Mouse (Mus musculus) heart, adult 11 months (tissue): Measurements from ENCODE around the gene N4bp2l2.
A peak's percentile ranks its signal among the peaks of the same experiment; 100 is the strongest.
"Not testable (repeated sequence)": the region's sequence is repeated elsewhere in the genome, so short reads cannot be mapped to it uniquely, and the experiment has no call there.

ENCODE experiments used
- DNase-seq: peaks from one replicate; pipeline ENCODE4 v3.0.0; 2022

N4bp2l2 gene

DNA sequence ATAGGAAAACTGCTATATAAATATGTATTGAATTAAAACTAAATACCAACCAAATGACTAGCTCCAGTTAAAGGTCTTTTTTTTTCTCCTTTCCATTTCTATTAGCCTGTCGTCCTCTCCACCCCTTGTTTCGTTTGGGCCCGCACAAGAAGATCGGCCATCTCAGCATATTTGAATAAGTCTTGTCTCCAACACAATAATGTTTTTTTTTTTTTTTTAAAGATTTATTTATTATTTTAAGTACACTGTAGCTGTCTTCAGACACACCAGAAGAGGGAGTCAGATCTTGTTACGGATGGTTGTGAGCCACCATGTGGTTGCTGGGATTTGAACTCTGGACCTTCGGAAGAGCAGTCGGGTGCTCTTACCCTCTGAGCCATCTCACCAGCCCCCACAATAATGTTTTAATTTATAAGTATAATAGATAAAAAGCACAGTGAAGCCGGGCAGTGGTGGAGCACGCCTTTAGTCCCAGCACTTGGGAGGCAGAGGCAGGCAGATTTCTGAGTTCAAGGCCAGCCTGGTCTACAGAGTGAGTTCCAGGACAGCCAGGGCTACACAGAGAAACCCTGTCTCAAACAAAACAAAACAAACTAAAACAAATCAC, at the start of gene N4bp2l2:
Gene N4bp2l2 (minus strand): TSS at position 51 of the 607 bp plus-strand sequence.
- peak; percentile 43 for DNase-seq

DNA sequence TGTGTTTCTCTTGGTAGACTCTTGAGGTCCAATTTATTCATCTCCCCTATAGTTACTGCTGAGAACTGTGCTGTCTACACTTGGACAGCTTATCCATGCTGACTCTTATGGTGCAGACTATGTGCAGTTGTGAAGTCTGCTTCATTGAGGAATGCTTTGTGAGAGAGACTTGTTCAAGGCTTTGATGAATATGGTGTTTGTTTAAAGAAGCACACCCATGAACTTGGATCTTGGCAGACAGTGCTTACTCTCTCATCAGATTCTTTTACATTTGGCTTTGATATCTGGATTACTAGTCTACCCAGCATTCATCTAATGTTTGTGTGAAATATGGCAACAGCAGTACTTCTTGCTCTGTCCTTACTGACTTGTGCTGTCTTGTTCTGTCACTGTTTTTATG, 47.4 kb upstream of the N4bp2l2 start:
- no peak for DNase-seq

DNA sequence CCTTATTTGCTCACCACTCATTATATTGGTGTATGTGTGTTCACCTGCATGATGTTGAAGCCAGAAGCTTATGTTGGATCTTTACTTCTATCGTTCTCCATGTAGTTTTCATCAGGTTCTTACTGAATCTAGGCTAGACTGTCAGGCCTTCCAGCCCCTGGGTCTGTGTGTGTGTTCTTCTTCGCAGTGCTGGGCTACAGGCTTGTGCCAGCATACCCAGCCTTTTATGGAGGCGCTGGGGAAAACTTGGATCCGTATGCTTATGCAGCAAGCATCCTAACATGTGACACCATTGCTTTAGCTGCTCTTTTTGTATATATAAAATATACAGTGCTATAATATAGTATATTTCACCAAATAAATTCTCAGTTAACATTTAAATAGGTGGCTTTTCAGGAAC, 45.5 kb upstream of the N4bp2l2 start:
- peak; percentile 70 for DNase-seq

DNA sequence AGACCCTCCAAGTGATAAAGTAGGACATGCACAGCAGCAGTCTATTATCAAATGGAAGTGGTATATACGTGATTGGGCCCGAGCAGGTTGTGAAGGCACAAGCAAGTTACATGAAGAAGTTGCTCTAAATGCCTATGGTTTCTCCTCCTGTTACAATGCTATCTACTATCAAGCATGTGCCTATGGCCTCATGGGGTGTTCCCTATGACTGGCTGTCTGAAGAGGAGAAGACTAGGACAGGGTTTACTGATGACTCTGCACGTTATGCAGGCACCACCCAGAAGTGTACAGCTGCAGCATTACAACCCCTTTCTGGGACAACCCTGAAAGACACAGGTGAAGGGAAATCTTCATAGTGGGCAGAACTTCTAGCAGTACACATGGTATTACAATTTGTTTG, 41.2 kb upstream of the N4bp2l2 start:
- DNase-seq, result not testable (repeated sequence)

DNA sequence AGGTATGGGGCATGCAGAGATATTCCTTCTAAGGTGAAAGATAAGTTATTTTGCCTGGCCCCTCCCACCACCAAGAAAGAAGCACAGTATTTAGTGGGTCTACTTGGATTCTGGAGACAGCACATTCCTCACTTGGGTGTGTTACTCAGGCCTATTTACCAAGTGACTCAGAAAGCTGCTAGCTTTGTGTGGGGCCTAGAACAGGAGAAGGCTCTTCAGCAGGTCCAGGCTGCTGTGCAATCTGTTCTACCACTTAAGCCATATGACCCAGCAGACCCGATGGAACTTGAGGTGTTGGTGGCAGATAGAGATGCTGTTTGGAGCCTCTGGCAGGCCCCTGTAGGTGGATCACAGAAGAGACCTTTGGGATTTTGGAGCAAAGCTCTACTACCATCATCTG, 40.7 kb upstream of the N4bp2l2 start:
- peak; percentile 76 for DNase-seq

DNA sequence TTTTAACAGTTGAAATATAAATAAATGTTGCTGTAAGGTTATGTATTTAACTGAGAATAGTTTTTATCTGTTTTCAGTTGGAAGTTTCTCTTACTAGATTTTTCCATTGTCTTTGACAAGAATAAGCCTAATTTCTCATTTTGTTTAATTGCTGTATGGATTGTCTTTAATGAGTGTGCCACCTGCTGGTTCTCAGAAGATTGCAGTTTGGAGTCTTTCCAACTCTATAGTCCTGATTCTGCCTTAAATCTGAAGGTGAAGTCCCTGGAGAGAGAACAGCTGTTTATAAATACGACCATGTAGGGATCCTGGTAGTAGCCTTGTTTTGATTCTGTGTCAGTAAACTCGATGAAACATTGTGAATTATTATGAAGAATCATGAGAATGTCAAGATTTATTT, 36.7 kb upstream of the N4bp2l2 start:
- peak; percentile 41 for DNase-seq

DNA sequence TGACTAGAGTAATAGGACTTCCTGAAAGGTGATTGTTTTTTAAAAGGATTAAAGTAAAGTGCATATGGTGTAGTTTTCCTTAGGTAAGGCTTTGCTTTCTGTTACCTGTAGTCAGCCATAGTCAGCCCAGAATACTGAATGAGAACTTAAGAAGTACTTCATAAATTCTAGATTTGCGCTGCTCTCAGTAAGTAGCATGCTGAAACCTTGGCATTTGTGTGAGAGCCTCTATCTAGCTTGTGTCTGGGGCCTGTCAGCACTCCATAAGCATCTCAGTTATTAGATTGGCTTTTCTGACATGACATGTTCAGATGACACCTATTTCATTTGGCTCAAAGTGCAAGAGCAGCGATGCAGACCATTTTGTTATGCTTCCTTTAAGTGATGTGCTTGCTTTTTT, 27.3 kb upstream of the N4bp2l2 start:
- peak; percentile 57 for DNase-seq

DNA sequence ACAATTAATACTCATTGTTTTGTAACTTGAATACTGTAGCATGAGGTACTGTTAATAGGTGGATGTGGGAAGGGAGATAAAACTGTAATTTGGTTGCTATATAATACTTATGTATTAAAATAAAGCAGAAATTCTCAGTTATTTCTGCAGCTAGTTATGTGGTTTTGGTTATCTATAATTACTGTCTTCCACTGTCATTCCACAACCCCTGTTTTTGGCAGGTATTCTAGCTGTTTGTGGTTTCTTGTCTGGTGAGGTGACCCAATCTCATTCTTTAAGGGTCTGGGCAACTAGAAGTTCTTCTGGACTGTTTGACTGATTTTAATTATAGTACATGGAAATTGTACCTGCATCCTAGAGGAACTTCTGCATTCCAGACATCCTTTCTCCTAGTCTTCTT, 24.7 kb upstream of the N4bp2l2 start:
- DNase-seq, result no peak

DNA sequence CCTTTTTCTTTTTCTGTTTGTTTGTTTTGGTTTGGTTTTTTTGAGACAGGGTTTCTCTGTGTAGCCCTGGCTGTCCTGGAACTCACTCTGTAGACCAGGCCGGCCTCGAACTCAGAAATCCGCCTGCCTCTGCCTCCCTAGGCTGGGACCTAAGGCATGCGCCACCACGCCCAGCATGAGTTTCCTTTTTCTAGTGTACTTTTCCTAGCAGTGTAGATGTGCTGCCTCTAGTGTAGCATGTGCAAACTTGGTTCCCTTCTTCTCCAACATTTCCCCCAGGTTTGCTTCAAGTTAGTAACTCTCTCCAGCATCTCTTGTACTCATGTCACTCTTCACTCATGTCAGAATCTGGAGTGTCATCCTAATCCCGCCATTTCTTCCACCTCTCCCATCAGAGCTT, 16.9 kb upstream of the N4bp2l2 start:
- peak; percentile 80 for DNase-seq

DNA sequence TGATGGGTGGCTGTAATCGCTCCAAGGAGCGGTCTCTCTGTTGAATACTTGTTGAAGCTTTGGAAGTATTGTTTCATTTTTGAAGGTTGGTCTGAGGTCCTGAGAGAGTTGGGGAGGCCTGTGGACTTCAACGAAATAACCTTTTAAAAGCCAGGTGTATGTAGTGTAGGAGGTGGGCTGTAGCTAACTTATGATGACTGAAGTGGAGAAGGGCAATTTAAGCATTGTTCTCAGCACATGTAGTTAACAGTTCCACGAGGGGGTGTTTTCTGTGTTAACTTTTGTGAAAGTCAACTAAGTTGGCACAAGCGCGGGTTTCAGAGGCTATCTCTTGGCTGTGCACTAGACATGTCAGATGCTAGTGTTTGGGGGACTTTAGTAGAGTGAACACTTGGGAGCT, 8.9 kb upstream of the N4bp2l2 start:
- peak; percentile 87 for DNase-seq

DNA sequence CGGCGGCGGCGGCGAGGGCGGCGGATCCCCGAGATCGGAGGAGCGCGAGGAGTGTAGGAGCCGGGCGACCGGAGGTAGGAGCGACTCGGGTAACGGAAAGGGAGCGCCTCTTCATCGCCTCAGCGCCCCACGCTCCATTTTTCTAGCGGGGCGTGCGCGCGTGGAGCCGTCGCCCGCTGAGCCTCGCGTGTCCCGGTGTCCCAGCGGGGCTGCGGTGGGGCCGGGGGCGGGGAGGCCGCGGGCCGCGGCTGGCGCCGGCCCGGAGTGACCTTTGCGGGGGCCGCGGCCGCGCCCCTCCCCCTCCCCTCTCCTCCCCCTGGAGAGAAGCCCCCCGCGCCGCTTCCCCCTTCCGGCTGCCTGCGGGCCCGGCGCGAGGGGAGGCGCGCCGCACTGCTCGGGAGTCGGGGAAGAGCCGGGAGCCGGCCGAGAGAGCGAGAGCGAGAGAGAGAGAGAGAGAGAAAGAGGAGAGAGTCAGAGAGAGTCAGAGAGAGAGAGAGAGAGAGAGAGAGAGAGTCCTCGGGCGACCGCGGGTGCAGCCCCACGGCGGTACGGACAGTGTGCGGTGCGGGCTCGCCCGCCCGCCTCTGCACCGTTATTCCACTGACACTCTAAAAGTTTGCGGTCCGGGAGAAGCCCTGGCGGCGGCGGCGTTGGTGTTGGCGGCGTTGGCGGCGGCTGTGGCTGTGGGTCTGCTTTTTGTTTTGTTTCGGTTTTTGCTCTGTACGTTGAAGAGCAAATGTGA, 8.1 kb upstream of the N4bp2l2 start:
- DNase-seq, result no peak

DNA sequence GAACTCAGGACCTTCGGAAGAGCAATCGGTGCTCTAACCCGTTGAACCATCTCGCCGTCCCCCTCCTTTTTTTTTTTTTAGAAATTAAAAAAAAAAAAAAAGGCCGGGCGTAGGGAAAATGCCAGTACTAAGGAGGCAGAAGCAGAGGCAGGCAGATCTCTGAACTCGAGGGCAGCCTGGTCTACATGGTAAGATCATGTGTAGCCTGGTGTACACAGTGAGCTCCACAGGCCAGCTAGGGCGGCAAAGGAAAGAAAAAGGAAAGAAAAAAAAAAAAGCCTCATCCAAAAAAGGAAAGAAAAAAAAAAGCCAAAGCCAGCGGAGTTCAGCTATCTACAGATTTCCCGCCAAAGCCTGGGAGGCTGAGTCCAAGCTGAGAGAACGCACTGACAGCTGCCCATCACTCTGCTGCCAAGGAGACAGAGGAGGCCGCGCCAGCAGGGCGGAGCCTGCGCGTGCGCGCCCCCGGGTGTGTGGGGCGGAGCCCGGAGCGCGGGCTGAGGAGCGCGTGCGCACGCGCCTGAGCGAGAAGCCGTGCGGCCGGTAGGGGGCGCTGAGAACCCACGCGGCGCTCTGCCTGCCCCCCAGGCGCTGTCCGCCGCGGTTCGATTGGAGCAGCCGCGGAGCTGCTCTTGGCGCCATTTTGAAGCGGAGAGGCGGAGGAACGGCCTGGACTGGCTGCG, 7.3 kb upstream of the N4bp2l2 start, which contains the start of gene Pds5b:
Gene Pds5b (plus strand): TSS at position 587 of the 683 bp plus-strand sequence.
- DNase-seq, result peak; percentile 100

DNA sequence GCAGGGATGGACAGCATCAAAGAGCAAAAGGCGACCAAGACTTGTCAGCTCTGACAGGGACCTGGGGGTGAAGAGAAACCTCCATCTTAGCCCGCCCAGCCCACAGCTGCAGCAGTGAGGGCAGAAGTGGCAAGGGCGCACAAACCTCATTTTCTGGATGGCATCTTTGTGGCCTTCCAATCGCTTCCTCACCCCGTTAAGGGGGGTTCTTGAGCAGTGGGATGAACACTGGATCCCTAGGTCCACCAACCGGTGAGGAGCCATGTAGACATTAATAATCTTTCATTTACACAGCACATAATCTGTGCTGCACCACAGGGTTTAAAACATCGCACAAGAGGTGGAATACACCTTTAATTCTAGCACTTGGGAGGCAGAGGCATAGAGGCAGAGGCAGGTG, 6.4 kb upstream of the N4bp2l2 start:
- DNase-seq, result peak; percentile 89

DNA sequence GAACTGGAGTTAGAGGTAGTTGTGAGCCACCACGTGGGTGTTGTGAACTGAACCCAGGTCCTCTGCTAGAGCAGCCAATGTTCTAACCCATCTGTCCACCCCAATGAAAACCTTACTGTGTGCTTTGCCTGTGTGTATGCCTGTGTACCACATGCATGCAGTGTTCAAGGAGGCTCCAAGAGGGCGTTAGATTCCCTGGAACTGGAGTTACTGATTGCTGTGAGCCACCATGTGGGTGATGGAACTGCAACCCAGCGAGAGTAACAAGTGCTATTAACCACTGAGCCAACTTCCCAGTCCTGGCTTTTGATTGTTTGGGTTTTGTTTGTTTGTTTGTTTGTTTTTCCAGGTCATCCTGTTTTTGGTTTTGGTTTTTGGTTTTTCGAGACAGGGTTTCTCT, 2.7 kb upstream of the N4bp2l2 start:
- DNase-seq, result no peak

DNA sequence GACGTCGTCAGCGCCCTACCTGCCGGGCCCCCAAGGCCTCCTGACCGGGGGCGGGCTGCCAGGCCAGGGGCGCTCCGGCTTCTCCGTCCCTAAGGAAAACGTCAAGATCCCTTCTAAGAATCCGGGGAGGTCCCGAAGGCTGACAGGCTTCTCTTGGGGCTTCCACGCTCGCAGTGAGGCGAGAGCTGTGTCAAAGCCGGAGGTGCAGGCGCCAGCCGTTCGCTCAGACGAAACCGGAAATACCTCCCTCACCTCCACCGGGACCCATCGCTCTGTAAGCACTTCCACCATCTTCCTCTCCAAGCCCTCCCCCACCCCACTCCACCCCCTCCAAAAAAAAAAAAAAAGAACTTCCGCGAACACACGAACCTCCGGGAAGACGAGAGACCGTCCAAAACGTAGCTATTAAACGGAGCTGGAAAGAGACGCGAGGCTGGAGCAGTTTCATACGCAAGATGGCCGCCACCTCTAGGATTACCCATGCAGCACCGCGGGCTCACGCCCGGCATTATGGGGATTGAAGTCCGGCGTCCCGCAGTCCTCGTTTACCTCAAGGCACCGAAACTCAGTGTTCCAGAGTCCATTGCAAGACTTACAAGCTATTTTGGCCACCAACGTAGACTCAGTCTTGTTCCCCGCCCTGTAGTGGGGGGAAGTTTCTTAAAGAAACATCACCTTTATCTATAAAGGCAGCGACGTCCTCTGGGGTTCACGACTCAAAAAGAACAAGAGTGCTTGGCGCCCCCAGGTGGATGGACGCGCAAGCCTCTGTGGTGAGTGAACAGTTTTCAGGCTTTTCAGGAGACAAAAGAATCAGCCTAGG, 640 bp downstream of the N4bp2l2 start:
- peak; percentile 100 for DNase-seq

DNA sequence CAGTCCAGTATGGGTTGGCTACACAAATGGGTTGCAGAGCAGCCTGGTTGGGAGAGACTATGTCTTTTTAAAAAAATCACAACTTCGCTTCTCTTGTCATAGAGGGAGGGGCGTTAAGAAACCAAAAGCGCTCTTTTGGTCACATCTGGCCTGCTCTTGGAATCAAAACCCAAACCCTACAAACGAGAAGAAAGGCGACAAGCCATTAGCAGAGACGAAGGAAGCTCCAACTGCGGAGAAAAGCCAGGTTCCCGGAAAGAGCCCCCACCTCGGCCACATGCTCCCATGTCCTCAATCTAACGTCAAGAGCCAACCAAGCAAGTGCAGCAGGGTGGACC, 1.2 kb downstream of the N4bp2l2 start:
- no peak for DNase-seq

DNA sequence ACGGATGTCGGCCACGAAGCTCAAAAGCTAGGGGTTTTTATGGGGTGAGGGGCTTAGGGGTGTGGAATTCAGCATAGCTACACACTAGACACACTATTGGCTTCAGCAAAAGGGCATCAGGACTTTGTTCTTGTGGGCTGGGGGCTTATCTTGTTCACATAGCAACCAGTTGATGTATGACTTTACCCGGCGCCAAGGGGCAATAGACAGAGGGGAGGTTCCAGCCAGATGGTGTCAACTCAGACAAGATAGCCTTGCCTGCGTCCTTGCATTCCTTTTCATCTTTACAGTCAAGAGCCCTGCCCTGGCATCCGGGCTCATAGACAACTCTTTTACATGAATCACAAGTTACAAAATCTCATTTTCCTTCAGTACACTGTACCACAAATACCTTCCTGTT, 2.1 kb downstream of the N4bp2l2 start:
- DNase-seq, result peak; percentile 87

DNA sequence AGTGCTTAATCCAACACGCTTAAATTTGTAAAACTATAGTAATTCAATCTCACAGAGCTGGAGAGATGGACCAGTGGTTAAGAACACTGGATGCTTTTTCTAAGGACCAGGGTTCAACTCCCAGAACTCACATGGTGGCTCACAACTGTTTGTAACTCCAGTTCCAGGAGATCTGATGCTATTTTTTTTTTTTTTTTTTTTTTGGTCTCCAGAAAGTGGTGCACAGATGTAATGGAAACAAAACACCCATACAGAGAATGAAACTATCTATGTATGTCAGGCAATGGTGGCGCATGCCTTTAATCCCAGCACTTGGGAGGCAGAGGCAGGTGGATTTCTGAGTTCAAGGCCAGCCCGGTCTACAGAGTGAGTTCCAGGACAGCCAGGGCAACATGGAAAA, 5.7 kb downstream of the N4bp2l2 start:
- peak; percentile 29 for DNase-seq

DNA sequence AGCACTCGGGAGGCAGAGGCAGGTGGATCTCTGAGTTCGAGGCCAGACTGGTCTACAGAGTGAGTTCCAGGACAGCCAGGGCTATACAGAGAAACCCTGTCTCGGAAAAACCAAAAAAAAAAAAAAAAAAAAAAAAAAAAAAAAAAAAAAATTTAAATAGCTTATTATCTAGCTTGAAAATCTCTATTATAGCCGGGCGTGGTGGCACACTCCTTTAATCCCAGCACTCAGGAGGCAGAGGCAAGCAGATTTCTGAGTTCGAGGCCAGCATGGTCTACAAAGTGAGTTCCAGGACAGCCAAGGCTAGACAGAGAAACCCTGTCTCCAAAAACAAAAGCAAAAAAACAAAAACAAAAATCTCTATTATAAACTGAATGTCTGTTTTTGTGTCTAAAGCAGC, 6.6 kb downstream of the N4bp2l2 start:
- peak; percentile 66 for DNase-seq

DNA sequence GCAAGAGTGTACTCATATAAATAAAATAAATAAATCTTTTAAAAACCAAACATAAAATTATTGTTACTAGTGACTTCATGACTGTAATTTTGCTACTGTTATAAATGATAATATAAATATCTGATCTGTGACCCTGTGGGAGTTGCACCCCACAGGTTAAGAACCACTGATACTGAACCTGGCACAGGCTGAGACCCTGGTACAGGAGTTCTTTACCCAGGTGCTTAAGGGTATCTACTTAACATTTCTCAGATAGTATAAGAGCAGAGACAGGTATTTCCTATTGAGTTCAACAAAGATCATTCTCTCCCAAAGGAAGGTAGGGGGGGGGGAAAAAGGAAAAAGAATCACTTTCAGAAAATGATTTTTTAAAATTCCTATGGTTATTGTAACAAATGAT, 11.4 kb downstream of the N4bp2l2 start:
- DNase-seq, result peak; percentile 72

DNA sequence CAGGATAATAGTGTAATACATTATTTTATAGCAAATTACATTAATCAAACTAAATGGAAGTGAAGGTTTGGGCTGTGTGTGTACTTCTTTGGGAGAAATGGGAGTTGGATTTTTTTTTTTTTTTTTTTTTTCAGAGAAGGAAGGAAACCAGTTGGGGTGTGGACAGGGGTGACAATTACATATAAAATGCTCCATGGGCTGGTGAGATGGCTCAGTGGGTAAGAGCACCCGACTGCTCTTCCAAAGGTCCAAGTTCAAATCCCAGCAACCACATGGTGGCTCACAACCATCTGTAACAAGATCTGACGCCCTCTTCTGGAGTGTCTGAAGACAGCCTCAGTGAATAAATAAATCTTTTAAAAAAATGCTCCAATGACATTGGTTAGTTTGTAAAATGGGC, 13.4 kb downstream of the N4bp2l2 start:
- peak; percentile 48 for DNase-seq

DNA sequence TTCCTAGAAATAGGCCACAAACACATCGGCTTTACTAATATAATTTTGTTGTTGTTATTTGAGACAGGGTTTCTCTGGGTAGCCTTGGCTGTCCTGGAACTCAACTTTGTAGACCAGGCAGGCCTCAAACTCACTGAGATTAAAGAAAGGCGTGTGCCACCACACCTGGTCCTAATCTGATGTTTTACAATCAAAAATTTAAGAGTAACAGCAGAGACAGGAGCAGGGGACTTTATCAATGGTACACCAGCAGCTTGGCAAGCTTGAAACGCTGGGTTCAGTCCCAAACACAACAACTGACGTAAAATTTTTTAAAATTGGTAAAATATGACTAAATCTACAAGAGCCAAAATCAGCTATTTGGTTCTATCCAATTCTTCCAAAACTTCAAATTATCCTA, 21.1 kb downstream of the N4bp2l2 start:
- DNase-seq, result peak; percentile 11

DNA sequence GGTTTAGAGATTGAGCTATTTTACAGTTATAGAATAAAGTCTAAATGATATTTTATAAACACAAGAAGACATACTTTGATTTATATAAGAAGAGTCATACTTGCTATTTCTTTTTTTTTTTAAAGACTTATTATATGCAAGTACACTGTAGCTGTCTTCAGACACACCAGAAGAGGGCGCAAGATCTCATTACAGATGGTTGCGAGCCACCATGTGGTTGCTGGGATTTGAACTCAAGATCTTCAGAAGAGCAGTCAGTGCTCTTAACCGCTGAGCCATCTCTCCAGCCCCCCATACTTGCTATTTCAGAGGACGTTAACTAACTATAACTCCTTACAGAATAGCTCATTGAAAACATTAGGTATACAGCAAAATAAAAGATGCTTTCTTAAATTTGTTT, 22.6 kb downstream of the N4bp2l2 start:
- peak; percentile 84 for DNase-seq
